Mouse (Mus musculus) lung, adult 2 months (tissue): Measurements from ENCODE around the gene Mis18bp1.

Experiments used
- CTCF ChIP-seq: fragments of 200-500 bp; IDR thresholded peaks from 2 replicates; pipeline ENCODE4 v1.5.1; 2011; ENCODE audit warnings: mild to moderate bottlenecking, low read length, control low read depth; ENCODE audit not compliant: insufficient read depth
- POLR2A ChIP-seq: fragments of 200-500 bp; IDR thresholded peaks from 2 replicates; pipeline ENCODE4 v1.6.1; 2011; ENCODE audit warnings: low read depth, mild to moderate bottlenecking, control low read depth, low read length, borderline replicate concordance; ENCODE audit errors: extremely low read depth

DNA sequence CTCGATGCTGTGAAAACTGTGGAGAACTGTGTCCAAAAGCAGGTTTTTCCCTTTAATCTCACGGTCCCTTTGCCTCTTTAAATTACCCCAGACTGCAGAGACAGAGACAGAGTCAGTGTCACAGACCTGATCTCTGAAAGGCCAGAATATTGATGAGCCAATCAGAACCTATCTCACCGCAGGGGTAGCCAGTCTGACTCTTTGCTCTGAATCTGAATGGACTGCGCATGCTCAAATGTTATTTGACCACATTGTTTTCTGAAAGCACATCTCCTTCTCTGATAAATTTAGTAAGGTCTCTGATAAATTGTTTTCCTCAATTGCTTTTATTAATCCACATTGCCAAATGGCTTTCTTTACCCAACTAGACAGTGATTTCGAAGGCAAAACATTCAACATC, 53.0 kb downstream of the Mis18bp1 start:
- TF ChIP-seq CTCF (no peak), POLR2A (no peak)
